In the genomic region with DNA sequence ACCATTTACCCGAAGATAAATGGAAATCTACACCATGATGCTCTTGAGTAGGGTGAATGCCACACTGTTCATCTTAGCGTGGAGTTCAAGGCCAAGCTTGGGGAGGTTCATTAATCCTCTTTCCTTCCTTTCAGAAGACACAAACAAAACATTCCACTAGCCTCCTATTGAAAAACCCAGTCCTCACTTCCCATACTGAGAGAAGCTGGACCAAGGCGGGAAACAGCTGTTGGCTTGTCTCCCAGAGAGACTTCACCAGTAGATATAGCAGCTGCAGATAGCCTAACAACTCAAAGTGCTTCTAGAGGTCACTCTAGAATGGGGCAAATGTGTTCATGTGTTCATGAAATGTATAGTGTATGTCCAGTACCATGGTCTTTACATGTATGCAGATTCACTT, we compare ENCODE assay signal across 21 mouse cellular contexts.
DNase-seq lines count a peak whose midpoint lies in the region; ATAC-seq and TF ChIP-seq lines count a peak whose summit lies in the region.
"Had no signal": no experiment of that assay in that cellular context is flagged by ENCODE, and none has a peak within 500 bp of the region (broad histone marks: within the 10 kb centered on the region; RNA-seq: fewer than 3 reads in every experiment).

No protein-coding gene starts in this region.

- WGBS in embryonic facial prominence, embryonic 14.5 days = 80% methylated on average over 3 of the region's 3 CpGs
- WGBS in embryonic facial prominence, embryonic 10.5 days = 84% methylated on average over 3 of the region's 3 CpGs
- WGBS in intestine, embryonic 15.5 days = 61% methylated on average over 3 of the region's 3 CpGs
- WGBS in intestine, embryonic 16.5 days = 63% methylated on average over 3 of the region's 3 CpGs
- 43% methylated on average over 3 of the region's 3 CpGs for WGBS in lung, embryonic 14.5 days

- TF ChIP-seq CTCF in lung, embryonic 14.5 days (IDR thresholded peaks at IDR 0.05; ENCODE audit: low read depth) = no peak

- ATAC-seq in embryonic facial prominence, embryonic 14.5 days (ENCODE audit: low read depth) = no peak
- 0 out of 2 replicates have a peak, but pooled peaks have one; percentile 39 for ATAC-seq in intestine, embryonic 15.5 days
- no peak for ATAC-seq in intestine, embryonic 16.5 days
- no peak for ATAC-seq in lung, embryonic 14.5 days (ENCODE audit: insufficient read depth)
- ATAC-seq: forebrain, embryonic 15.5 days had no signal

- H3K27me3 ChIP-seq in embryonic facial prominence, embryonic 14.5 days (replicated peaks; ENCODE audit: control insufficient read depth, insufficient read depth, low read length) = no peaks in the 10 kb centered on the region
- no peaks in the 10 kb centered on the region for H3K27me3 ChIP-seq in embryonic facial prominence, embryonic 10.5 days (replicated peaks; ENCODE audit: low read depth, poor library complexity, severe bottlenecking)
- H3K27me3 ChIP-seq in intestine, embryonic 15.5 days (replicated peaks) = no peaks in the 10 kb centered on the region
- no peaks in the 10 kb centered on the region for H3K27me3 ChIP-seq in intestine, embryonic 16.5 days (replicated peaks; ENCODE audit: control insufficient read depth, insufficient read depth, low read length)
- H3K27me3 ChIP-seq in lung, embryonic 14.5 days (ENCODE audit: insufficient read depth, low read length) = no peaks in the 10 kb centered on the region
- H3K27me3 ChIP-seq: forebrain, embryonic 15.5 days; hindbrain, embryonic 12.5 days; limb, embryonic 15.5 days; midbrain, embryonic 12.5 days; neural tube, embryonic 15.5 days; stomach, embryonic 15.5 days had no signal

- H3K27ac ChIP-seq in embryonic facial prominence, embryonic 14.5 days (replicated peaks; ENCODE audit: low read depth, low read length) = no peak overlapping the region
- no peak overlapping the region for H3K27ac ChIP-seq in embryonic facial prominence, embryonic 10.5 days (replicated peaks)
- H3K27ac ChIP-seq in intestine, embryonic 15.5 days = no peak overlapping the region
- no peak overlapping the region for H3K27ac ChIP-seq in intestine, embryonic 16.5 days (ENCODE audit: low read length)
- no peak overlapping the region for H3K27ac ChIP-seq in lung, embryonic 14.5 days (ENCODE audit: low read depth)
- H3K27ac ChIP-seq: forebrain, embryonic 15.5 days; hindbrain, embryonic 12.5 days; midbrain, embryonic 12.5 days; neural tube, embryonic 15.5 days; stomach, embryonic 15.5 days had no signal

- DNase-seq in embryonic facial prominence, embryonic 14.5 days (ENCODE audit: low spot score) = peak; percentile 47
- no peak for DNase-seq in embryonic facial prominence, embryonic 10.5 days (ENCODE audit: low spot score)
- DNase-seq in lung, embryonic 14.5 days = peak; percentile 77
- DNase-seq in lung, postnatal 36 days = no peak
- DNase-seq in heart, postnatal 10 days = peak; percentile 55 to 57
- DNase-seq in gastrocnemius, adult 8-10 months (ENCODE audit: low spot score in 2 of 2) = no peak
- DNase-seq: adrenal gland, postnatal 14 days; cerebellum, adult 8-10 months; gastrocnemius, postnatal 10 days; kidney, adult 8-10 months; left cerebral cortex, postnatal 4 days; lung, postnatal 14 days; right cerebral cortex, adult 18-20 months had no signal

- intact Hi-C loops in heart, postnatal 10 days (cut with DNase I) = loop anchor here (10.0 kb wide), 2 partner anchors 742 to 802 kb away; partner anchors contain the start of genes 4930524J08Rik, Enoph1, Hnrnpd and Hnrnpdl

- no peaks in the 10 kb centered on the region for H3K9me3 ChIP-seq in embryonic facial prominence, embryonic 14.5 days (ENCODE audit: control insufficient read depth, low read length)
- H3K9me3 ChIP-seq in embryonic facial prominence, embryonic 10.5 days = no peaks in the 10 kb centered on the region
- no peaks in the 10 kb centered on the region for H3K9me3 ChIP-seq in intestine, embryonic 15.5 days
- H3K9me3 ChIP-seq in intestine, embryonic 16.5 days (ENCODE audit: control insufficient read depth, low read length) = no peaks in the 10 kb centered on the region
- H3K9me3 ChIP-seq in lung, embryonic 14.5 days (ENCODE audit: low read depth, low read length) = no peaks in the 10 kb centered on the region
- H3K9me3 ChIP-seq: forebrain, embryonic 15.5 days; hindbrain, embryonic 12.5 days; limb, embryonic 15.5 days; midbrain, embryonic 12.5 days; neural tube, embryonic 15.5 days; stomach, embryonic 15.5 days had no signal

- H3K4me1 ChIP-seq in embryonic facial prominence, embryonic 14.5 days (ENCODE audit: control insufficient read depth, insufficient read depth, low read length) = no peaks in the 10 kb centered on the region
- no peaks in the 10 kb centered on the region for H3K4me1 ChIP-seq in embryonic facial prominence, embryonic 10.5 days
- H3K4me1 ChIP-seq in intestine, embryonic 15.5 days (replicated peaks) = peaks cover 5% of the 10 kb centered on the region; the same call in 1 of the 2 replicates
- peaks cover 3% of the 10 kb centered on the region; the same call in 1 of the 2 replicates for H3K4me1 ChIP-seq in intestine, embryonic 16.5 days (ENCODE audit: control insufficient read depth, insufficient read depth, low read length)
- no peaks in the 10 kb centered on the region for H3K4me1 ChIP-seq in lung, embryonic 14.5 days (ENCODE audit: insufficient read depth)
- H3K4me1 ChIP-seq: hindbrain, embryonic 12.5 days; limb, embryonic 15.5 days; midbrain, embryonic 12.5 days; stomach, embryonic 15.5 days had no signal

- no peak overlapping the region for H3K4me3 ChIP-seq in embryonic facial prominence, embryonic 14.5 days (ENCODE audit: low read depth, low read length)
- H3K4me3 ChIP-seq in embryonic facial prominence, embryonic 10.5 days = no peak overlapping the region
- H3K4me3 ChIP-seq in intestine, embryonic 15.5 days (replicated peaks) = no peak overlapping the region
- no peak overlapping the region for H3K4me3 ChIP-seq in intestine, embryonic 16.5 days (ENCODE audit: low read length)
- no peak overlapping the region for H3K4me3 ChIP-seq in lung, embryonic 14.5 days (ENCODE audit: low read depth, low read length)
- H3K4me3 ChIP-seq: forebrain, embryonic 15.5 days; hindbrain, embryonic 12.5 days; limb, embryonic 15.5 days; midbrain, embryonic 12.5 days; neural tube, embryonic 15.5 days; stomach, embryonic 15.5 days had no signal

- no peak overlapping the region for H3K9ac ChIP-seq in embryonic facial prominence, embryonic 14.5 days (ENCODE audit: low read depth, low read length)
- no peak overlapping the region for H3K9ac ChIP-seq in intestine, embryonic 15.5 days
- H3K9ac ChIP-seq in intestine, embryonic 16.5 days (ENCODE audit: low read depth, low read length) = no peak overlapping the region
- H3K9ac ChIP-seq in lung, embryonic 14.5 days = no peak overlapping the region
- H3K9ac ChIP-seq: forebrain, embryonic 15.5 days; hindbrain, embryonic 12.5 days; limb, embryonic 15.5 days; midbrain, embryonic 12.5 days; neural tube, embryonic 15.5 days; stomach, embryonic 15.5 days had no signal

- no peak overlapping the region for H3K4me2 ChIP-seq in embryonic facial prominence, embryonic 14.5 days (ENCODE audit: low read depth, low read length)
- no peak overlapping the region for H3K4me2 ChIP-seq in intestine, embryonic 15.5 days (replicated peaks)
- no peak overlapping the region for H3K4me2 ChIP-seq in intestine, embryonic 16.5 days (ENCODE audit: low read depth, low read length)
- no peak overlapping the region for H3K4me2 ChIP-seq in lung, embryonic 14.5 days
- H3K4me2 ChIP-seq: forebrain, embryonic 15.5 days; hindbrain, embryonic 12.5 days; limb, embryonic 15.5 days; midbrain, embryonic 12.5 days; neural tube, embryonic 15.5 days; stomach, embryonic 15.5 days had no signal

- H3K36me3 ChIP-seq in embryonic facial prominence, embryonic 14.5 days (ENCODE audit: control insufficient read depth, insufficient read depth, low read length) = peaks cover 26% of the 10 kb centered on the region; the same call in 1 of the 2 replicates
- H3K36me3 ChIP-seq in embryonic facial prominence, embryonic 10.5 days (replicated peaks) = peaks cover 95% of the 10 kb centered on the region
- H3K36me3 ChIP-seq in intestine, embryonic 15.5 days = peaks cover 4% of the 10 kb centered on the region; the same call in 1 of the 2 replicates
- peaks cover 6% of the 10 kb centered on the region; the same call in 1 of the 2 replicates for H3K36me3 ChIP-seq in intestine, embryonic 16.5 days (ENCODE audit: control insufficient read depth, insufficient read depth, low read length)
- H3K36me3 ChIP-seq in lung, embryonic 14.5 days (ENCODE audit: insufficient read depth) = peaks cover 29% of the 10 kb centered on the region

Comparison
In these comparisons a context has a peak if more than half of its experiments do, and no peak if none do; other contexts are left out.
1. DNase-seq: peak in embryonic facial prominence, embryonic 14.5 days (single experiment), lung, embryonic 14.5 days (single experiment) and heart, postnatal 10 days (2 of 2); none in embryonic facial prominence, embryonic 10.5 days (single experiment), lung, postnatal 36 days (single experiment) and gastrocnemius, adult 8-10 months (0 of 2).